Mouse (Mus musculus) thymus, adult 2 months (tissue): ENCODE results near the gene Nav3. TPM values are rescaled to one million over a fixed set of nuclear protein-coding genes. Genes with fewer than 3 reads are reported as not detected.

Experiments used
- DNase-seq: peaks from one replicate; pipeline ENCODE4 v3.0.0; 2021
- H3K27ac ChIP-seq: fragments of 200-500 bp; 2 replicates; pipeline ENCODE4 v1.5.1; 2012; ENCODE audit warnings: low read length, control low read depth; ENCODE audit not compliant: control insufficient read depth, insufficient read depth
- H3K27me3 ChIP-seq: fragments of 200-500 bp; 2 replicates; pipeline ENCODE4 v1.6.1; 2012; ENCODE audit warnings: mild to moderate bottlenecking, low read length, moderate library complexity, mixed read lengths; ENCODE audit not compliant: control insufficient read depth, insufficient read depth
- H3K36me3 ChIP-seq: fragments of 200-500 bp; 2 replicates; pipeline ENCODE4 v1.6.1; 2012; ENCODE audit warnings: mild to moderate bottlenecking, low read length, moderate library complexity; ENCODE audit not compliant: control insufficient read depth, insufficient read depth
- H3K4me1 ChIP-seq: fragments of 200-500 bp; replicated peaks from 2 replicates; pipeline ENCODE4 v1.6.1; 2012; ENCODE audit warnings: low read length; ENCODE audit not compliant: control insufficient read depth, insufficient read depth
- H3K4me3 ChIP-seq: fragments of 200-500 bp; 2 replicates; pipeline ENCODE4 v1.5.1; 2012; ENCODE audit warnings: mild to moderate bottlenecking, low read length, control low read depth, moderate library complexity; ENCODE audit not compliant: control insufficient read depth, insufficient read depth
- CTCF ChIP-seq: fragments of 200-500 bp; IDR thresholded peaks from 2 replicates; pipeline ENCODE4 v1.5.1; 2012; ENCODE audit warnings: mild to moderate bottlenecking, control low read depth, low read length, moderate library complexity, borderline replicate concordance; ENCODE audit not compliant: control insufficient read depth, poor library complexity, insufficient read depth; ENCODE audit errors: extremely low read depth
- POLR2A ChIP-seq: fragments of 200-500 bp; IDR thresholded peaks from 2 replicates; pipeline ENCODE4 v1.6.1; 2012; ENCODE audit warnings: mild to moderate bottlenecking, low read length, control low read depth, moderate library complexity; ENCODE audit not compliant: control insufficient read depth, poor library complexity, insufficient read depth; ENCODE audit errors: extremely low read depth
- WGBS: fragments of 180-500 bp; shearing (Covaris S2); methylation state at CpG from one replicate; pipeline ENCODE4 v1.1.7; 2018; 5-methylcytosine and 5-hydroxymethylcytosine counted together
- polyA plus RNA-seq: library from polyadenylated mRNA; depleted of rRNA; stranded (reverse); fragments of >200 nt; gene quantifications from 2 replicates; pipeline ENCODE4 v1.2.3, GENCODE M21; 2012

The Nav3 gene
- polyA plus RNA-seq, 1 experiment = 0.46 TPM

GRCm38 (mm10) chr10:110290016-110290623 is 165.9 kb downstream of the Nav3 start:
- WGBS = 91% methylated on average over 10 of the region's 10 CpGs
- no peak overlapping the region for H3K27ac ChIP-seq
- TF ChIP-seq CTCF = no peak
- TF ChIP-seq POLR2A = no peak
- no peaks in the 10 kb centered on the region for H3K4me1 ChIP-seq
- no peaks in the 10 kb centered on the region for H3K36me3 ChIP-seq
- no peak for DNase-seq
- no peak overlapping the region for H3K4me3 ChIP-seq
- no peaks in the 10 kb centered on the region for H3K27me3 ChIP-seq

GRCm38 (mm10) chr10:110283879-110284278 is 172.1 kb downstream of the Nav3 start:
- 72% methylated on average over 3 of the region's 3 CpGs for WGBS
- Histone ChIP-seq H3K4me1 (no peaks in the 10 kb centered on the region), H3K27me3 (no peaks in the 10 kb centered on the region), H3K36me3 (no peaks in the 10 kb centered on the region), H3K4me3 (no peak overlapping the region), H3K27ac (no peak overlapping the region)
- no peak for TF ChIP-seq POLR2A
- no peak for TF ChIP-seq CTCF
- DNase-seq = no peak

GRCm38 (mm10) chr10:110272818-110273217 is 183.2 kb downstream of the Nav3 start:
- Histone ChIP-seq H3K27ac (no peak overlapping the region), H3K27me3 (no peaks in the 10 kb centered on the region), H3K36me3 (no peaks in the 10 kb centered on the region), H3K4me1 (no peaks in the 10 kb centered on the region), H3K4me3 (no peak overlapping the region)
- WGBS = 97% methylated on average over 2 of the region's 2 CpGs
- no peak for TF ChIP-seq CTCF
- no peak for TF ChIP-seq POLR2A
- DNase-seq = no peak

GRCm38 (mm10) chr10:110270561-110270960 is 185.4 kb downstream of the Nav3 start:
- Histone ChIP-seq H3K36me3 (no peaks in the 10 kb centered on the region), H3K27ac (no peak overlapping the region), H3K27me3 (no peaks in the 10 kb centered on the region), H3K4me1 (no peaks in the 10 kb centered on the region), H3K4me3 (no peak overlapping the region)
- TF ChIP-seq CTCF (no peak), POLR2A (no peak)
- 55% methylated on average over 1 of the region's 1 CpGs for WGBS
- no peak for DNase-seq

- Histone ChIP-seq H3K4me1 (no peaks in the 10 kb centered on the region), H3K27ac (no peak overlapping the region), H3K36me3 (no peaks in the 10 kb centered on the region), H3K27me3 (no peaks in the 10 kb centered on the region), H3K4me3 (no peak overlapping the region)
- TF ChIP-seq CTCF = no peak
- no peak for TF ChIP-seq POLR2A
- DNase-seq = no peak
- 97% methylated on average over 3 of the region's 3 CpGs for WGBS
These were observed 213.9 kb downstream of the Nav3 start for GRCm38 (mm10) chr10:110242128-110242561.

- TF ChIP-seq POLR2A = no peak
- TF ChIP-seq CTCF = no peak
- WGBS = 89% methylated on average over 3 of the region's 3 CpGs
- Histone ChIP-seq H3K4me1 (no peaks in the 10 kb centered on the region), H3K27ac (no peak overlapping the region), H3K36me3 (no peaks in the 10 kb centered on the region), H3K4me3 (no peak overlapping the region), H3K27me3 (no peaks in the 10 kb centered on the region)
- DNase-seq = no peak
These were observed 215.3 kb downstream of the Nav3 start for GRCm38 (mm10) chr10:110240667-110241066.
